Mouse (Mus musculus) liver, postnatal 0 days (tissue): Measurements from ENCODE around the gene Inhba.

Experiments
- CTCF ChIP-seq: sonication (generic); IDR thresholded peaks from 2 replicates; pipeline ENCODE4 v1.5.1; 2016; ENCODE audit warnings: antibody characterized with exemption, low read depth
- EP300 ChIP-seq: IDR thresholded peaks from 2 replicates; pipeline ENCODE4 v1.6.1; 2016; ENCODE audit warnings: antibody characterized with exemption, low read depth, mild to moderate bottlenecking

DNA sequence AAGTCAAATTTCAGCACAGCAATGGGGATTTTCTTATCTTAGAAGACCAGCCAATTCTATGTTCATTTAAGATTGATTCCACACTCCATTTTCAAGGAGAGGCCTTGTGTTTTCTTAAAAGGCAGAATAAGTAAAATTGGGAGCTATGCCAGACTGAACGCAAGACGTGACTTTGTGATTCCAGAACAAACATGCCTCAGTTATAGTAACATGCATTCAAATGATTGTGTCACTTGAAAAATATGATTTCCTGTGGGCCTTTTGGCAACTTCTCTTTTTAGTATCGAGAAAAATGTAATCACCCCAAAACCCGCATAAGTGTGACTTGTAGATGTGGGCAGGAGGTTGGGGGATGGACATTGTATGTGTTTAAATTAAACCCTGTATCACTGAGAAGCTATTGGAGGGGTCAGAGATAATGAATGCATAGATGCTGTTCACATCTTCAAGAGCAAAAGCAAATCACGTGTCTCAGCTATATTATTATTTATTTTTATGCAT lies 19.0 kb downstream of the Inhba start:
- no peak for TF ChIP-seq CTCF
- TF ChIP-seq EP300 = no peak
